Mouse (Mus musculus) intestine, embryonic 16.5 days (tissue): Measurements from ENCODE around the gene Itgb2l. TPM values are rescaled to one million over a fixed set of nuclear protein-coding genes. Genes with fewer than 3 reads are reported as not detected.
"Not testable (repeated sequence)": the region's sequence is repeated elsewhere in the genome, so short reads cannot be mapped to it uniquely, and the experiment has no call there.

Experiments used
- ATAC-seq: fragments of 200-750 bp; cut with Nextera tagmentation; 2 replicates; pipeline ENCODE4 v1.8.0; 2017; ENCODE audit warnings: moderate TSS enrichment, moderate library complexity
- H3K27ac ChIP-seq: fragments of 300-500 bp; sonication (generic); 2 replicates; pipeline ENCODE4 v1.5.1; 2014; ENCODE audit warnings: mild to moderate bottlenecking, low read length
- H3K27me3 ChIP-seq: fragments of 300-500 bp; sonication (generic); replicated peaks from 2 replicates; pipeline ENCODE4 v1.6.1; 2014; ENCODE audit warnings: low read length, control low read depth, mixed read lengths; ENCODE audit not compliant: control insufficient read depth, insufficient read depth
- H3K36me3 ChIP-seq: fragments of 300-500 bp; sonication (generic); 2 replicates; pipeline ENCODE4 v1.6.1; 2014; ENCODE audit warnings: low read length, control low read depth; ENCODE audit not compliant: control insufficient read depth, insufficient read depth
- H3K4me1 ChIP-seq: fragments of 300-500 bp; sonication (generic); 2 replicates; pipeline ENCODE4 v1.6.1; 2014; ENCODE audit warnings: low read length, control low read depth, mixed read lengths; ENCODE audit not compliant: control insufficient read depth, insufficient read depth
- H3K4me2 ChIP-seq: fragments of 300-500 bp; sonication (generic); 2 replicates; pipeline ENCODE4 v1.6.1; 2014; ENCODE audit warnings: low read depth, low read length, control low read depth
- H3K4me3 ChIP-seq: fragments of 300-500 bp; sonication (generic); 2 replicates; pipeline ENCODE4 v1.5.1; 2014; ENCODE audit warnings: mild to moderate bottlenecking, low read length
- H3K9ac ChIP-seq: fragments of 300-500 bp; sonication (generic); 2 replicates; pipeline ENCODE4 v1.6.1; 2014; ENCODE audit warnings: low read depth, low read length
- H3K9me3 ChIP-seq: fragments of 300-500 bp; sonication (generic); 2 replicates; pipeline ENCODE4 v1.6.1; 2016; ENCODE audit warnings: low read length, control low read depth; ENCODE audit not compliant: control insufficient read depth
- WGBS: fragments of 180-500 bp; shearing (Covaris S2); extraction: QIAGEN DNeasy Blood & Tissue Kit; methylation state at CpG from one replicate; pipeline ENCODE4 v1.1.7; 2014; 5-methylcytosine and 5-hydroxymethylcytosine counted together
- polyA plus RNA-seq: library from polyadenylated mRNA; unstranded; fragments of >200 nt; fragmentation: Nextera tagmentation; extraction: Ambion mirVana; gene quantifications from 2 replicates; pipeline ENCODE4 v1.2.1, GENCODE M21; 2015

Gene Itgb2l
- polyA plus RNA-seq, 1 experiment from 2014 or later, result 0.32 TPM

GRCm38 (mm10) chr16:96468011-96468410 lies 24.6 kb upstream of the Itgb2l start:
- Histone ChIP-seq H3K9ac (no peak overlapping the region), H3K4me3 (no peak overlapping the region), H3K4me1 (peaks cover 7% of the 10 kb centered on the region), H3K27ac (no peak overlapping the region), H3K9me3 (no peaks in the 10 kb centered on the region), H3K4me2 (no peak overlapping the region), H3K27me3 (no peaks in the 10 kb centered on the region; the same call in 1 of the 2 replicates), H3K36me3 (no peaks in the 10 kb centered on the region)
- no peak for ATAC-seq
- 56% methylated on average over 4 of the region's 4 CpGs for WGBS

- no peak within 1 kb of the TSS for H3K27ac ChIP-seq
- peaks cover 5% of the 10 kb centered on the region for H3K4me1 ChIP-seq
- no peak within 1 kb of the TSS for H3K4me2 ChIP-seq
- H3K4me3 ChIP-seq, result no peak within 1 kb of the TSS
- no peaks in the 10 kb centered on the region; the same call in 1 of the 2 replicates for H3K27me3 ChIP-seq
- H3K36me3 ChIP-seq, result no peaks in the 10 kb centered on the region
- ATAC-seq, result peak; percentile 36; the same call in 1 of the 2 replicates
- 12% methylated on average over 8 of the region's 8 CpGs for WGBS
- no peak within 1 kb of the TSS for H3K9ac ChIP-seq
- H3K9me3 ChIP-seq, result no peaks in the 10 kb centered on the region
These were observed 24.0 kb upstream of the Itgb2l start, which contains the start of gene Pcp4 for GRCm38 (mm10) chr16:96467445-96467844. TSS of gene Pcp4 (plus strand) at chr16:96467606.

DNA sequence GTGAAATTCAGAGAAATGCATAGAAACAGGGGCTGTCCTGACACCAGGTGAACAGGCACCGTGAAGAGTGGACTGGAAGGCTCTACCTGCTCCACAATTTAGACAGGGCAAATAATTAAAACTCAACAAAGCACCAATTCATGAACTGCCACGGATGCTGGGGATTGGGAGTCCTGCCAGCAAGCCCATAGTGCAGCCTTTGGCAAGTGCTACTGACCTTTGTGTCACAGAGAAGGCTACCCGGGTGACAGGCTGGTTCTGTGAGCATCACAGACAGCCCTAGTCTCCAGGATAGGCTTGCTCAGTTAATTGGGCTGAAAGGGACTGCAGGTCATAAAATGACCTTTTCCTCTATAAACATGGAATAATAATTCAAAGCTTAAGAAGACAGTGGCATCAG lies 17.4 kb upstream of the Itgb2l start:
- no peak for ATAC-seq
- Histone ChIP-seq H3K27ac (no peak overlapping the region), H3K4me3 (no peak overlapping the region), H3K9me3 (no peaks in the 10 kb centered on the region), H3K4me2 (no peak overlapping the region), H3K4me1 (no peaks in the 10 kb centered on the region), H3K27me3 (no peaks in the 10 kb centered on the region), H3K36me3 (no peaks in the 10 kb centered on the region), H3K9ac (no peak overlapping the region)
- 57% methylated on average over 3 of the region's 3 CpGs for WGBS

DNA sequence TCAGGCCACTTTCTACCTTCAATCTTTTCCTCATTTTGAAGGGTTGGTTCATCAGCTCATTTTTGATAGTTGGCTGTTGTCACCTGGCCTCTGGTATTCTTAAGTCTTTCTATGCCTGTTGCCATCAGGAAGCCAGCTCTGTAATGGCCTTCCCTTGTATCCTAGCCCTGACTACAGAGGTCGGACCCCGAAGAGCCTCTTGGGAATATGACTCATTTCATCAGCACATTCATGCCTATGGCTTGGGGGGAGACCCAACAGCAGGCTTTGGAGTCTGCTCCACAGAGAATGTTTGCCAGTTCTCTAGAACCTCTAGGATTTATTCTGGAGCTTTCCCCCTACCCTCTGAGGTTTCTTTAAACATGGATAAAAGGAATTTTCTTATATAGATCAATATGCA lies 15.9 kb upstream of the Itgb2l start:
- no peak overlapping the region for H3K9ac ChIP-seq
- H3K27me3 ChIP-seq, result no peaks in the 10 kb centered on the region
- WGBS, result 81% methylated on average over 2 of the region's 2 CpGs
- H3K4me2 ChIP-seq, result no peak overlapping the region
- H3K27ac ChIP-seq, result no peak overlapping the region
- no peaks in the 10 kb centered on the region for H3K36me3 ChIP-seq
- H3K4me3 ChIP-seq, result no peak overlapping the region
- no peak for ATAC-seq
- no peaks in the 10 kb centered on the region for H3K4me1 ChIP-seq
- no peaks in the 10 kb centered on the region for H3K9me3 ChIP-seq

DNA sequence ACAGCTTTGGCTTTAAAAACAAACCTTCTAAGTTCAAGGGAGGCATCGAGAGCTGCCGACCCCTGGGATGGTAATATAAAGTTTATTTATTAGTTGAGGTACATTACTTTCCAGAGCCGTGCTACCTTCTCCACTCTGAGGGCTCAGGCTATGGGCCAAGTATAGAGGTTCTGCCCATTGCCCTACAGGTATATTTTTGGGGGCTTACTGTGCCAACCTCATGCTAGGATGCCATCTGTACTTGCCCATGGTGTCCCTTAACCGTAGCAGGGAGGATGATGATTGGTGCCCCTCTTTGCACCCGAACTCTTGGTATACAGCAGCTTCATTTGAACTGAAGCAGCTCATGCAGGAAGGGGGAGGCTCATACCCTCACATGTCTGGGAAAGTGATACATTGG lies 14.2 kb upstream of the Itgb2l start:
- Histone ChIP-seq H3K9me3 (no peaks in the 10 kb centered on the region), H3K4me2 (no peak overlapping the region), H3K27me3 (no peaks in the 10 kb centered on the region), H3K9ac (no peak overlapping the region), H3K4me1 (no peaks in the 10 kb centered on the region), H3K4me3 (no peak overlapping the region), H3K27ac (no peak overlapping the region), H3K36me3 (no peaks in the 10 kb centered on the region)
- WGBS, result 71% methylated on average over 5 of the region's 5 CpGs
- ATAC-seq, result no peak

GRCm38 (mm10) chr16:96454086-96454485 lies 10.7 kb upstream of the Itgb2l start:
- H3K4me1 ChIP-seq, result no peaks in the 10 kb centered on the region
- no peaks in the 10 kb centered on the region for H3K36me3 ChIP-seq
- no peak for ATAC-seq
- no peaks in the 10 kb centered on the region for H3K9me3 ChIP-seq
- H3K9ac ChIP-seq, result no peak overlapping the region
- no peak overlapping the region for H3K27ac ChIP-seq
- no peaks in the 10 kb centered on the region for H3K27me3 ChIP-seq
- H3K4me3 ChIP-seq, result no peak overlapping the region
- no peak overlapping the region for H3K4me2 ChIP-seq

DNA sequence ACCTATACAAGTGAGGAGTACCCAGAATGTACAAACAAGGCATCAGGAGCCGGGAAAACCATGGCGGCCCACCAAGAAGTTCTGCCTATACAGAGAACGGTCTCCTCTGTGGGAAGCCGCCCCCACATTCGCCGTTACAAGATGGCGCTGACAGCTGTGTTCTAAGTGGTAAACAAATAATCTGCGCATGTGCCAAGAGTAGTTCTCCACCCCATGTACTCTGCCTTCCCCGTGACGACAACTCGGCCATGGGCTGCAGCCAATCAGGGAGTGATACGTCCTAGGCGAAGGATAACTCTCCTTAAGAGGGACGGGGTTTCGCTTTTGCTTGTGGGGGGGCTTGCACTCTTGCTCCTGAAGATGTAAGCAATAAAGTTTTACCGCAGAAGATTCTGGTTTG lies 7.5 kb upstream of the Itgb2l start:
- not testable (repeated sequence) for ATAC-seq, H3K27ac ChIP-seq, H3K4me2 ChIP-seq, H3K27me3 ChIP-seq, H3K9ac ChIP-seq, H3K36me3 ChIP-seq, H3K4me3 ChIP-seq, H3K4me1 ChIP-seq, H3K9me3 ChIP-seq
- 94% methylated on average over 13 of the region's 16 CpGs for WGBS

DNA sequence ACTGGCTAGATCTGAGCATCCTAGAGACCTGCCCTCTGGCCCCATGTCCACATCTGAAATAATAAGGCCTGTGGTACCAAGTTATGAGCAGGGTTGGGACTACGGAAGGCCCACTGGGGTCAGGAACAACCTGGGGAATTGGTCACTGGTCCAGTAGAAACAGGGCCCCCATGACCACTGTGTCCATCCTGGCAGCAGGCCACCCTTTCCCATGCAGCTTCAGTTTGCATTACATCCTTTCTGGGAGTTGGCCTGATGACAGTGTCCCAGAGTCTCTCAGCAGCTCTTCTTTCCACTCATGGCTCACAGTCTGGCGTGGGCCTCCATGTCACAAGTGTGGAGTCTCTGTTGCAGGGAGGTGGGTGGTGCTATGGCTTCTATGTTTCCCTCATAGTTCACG lies 1.6 kb downstream of the Itgb2l start:
- Histone ChIP-seq H3K36me3 (no peaks in the 10 kb centered on the region), H3K27ac (no peak overlapping the region), H3K4me2 (no peak overlapping the region), H3K9me3 (no peaks in the 10 kb centered on the region), H3K27me3 (no peaks in the 10 kb centered on the region), H3K4me1 (no peaks in the 10 kb centered on the region), H3K4me3 (no peak overlapping the region), H3K9ac (no peak overlapping the region)
- WGBS, result 94% methylated on average over 3 of the region's 3 CpGs
- no peak for ATAC-seq

DNA sequence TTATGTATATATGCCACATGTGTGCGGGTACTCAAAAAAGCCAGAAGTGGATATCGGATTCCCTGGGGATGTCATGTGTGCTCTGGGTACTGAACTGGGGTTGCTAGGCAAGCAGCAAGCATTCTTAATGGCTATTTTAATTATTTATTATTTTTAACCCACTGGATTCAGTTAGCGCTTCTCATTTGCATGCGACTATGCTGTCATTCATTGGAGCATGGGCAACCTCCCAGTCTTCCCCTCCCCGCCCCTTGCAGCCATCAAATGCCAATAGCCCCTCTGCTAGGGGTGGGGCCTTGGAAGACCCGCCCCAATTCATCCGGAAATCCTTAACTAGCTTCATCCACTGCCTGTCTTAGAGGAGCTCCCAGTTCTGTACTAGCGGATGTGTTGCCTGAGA lies 2.5 kb downstream of the Itgb2l start:
- Histone ChIP-seq H3K4me3 (no peak overlapping the region), H3K4me2 (no peak overlapping the region), H3K4me1 (no peaks in the 10 kb centered on the region), H3K36me3 (no peaks in the 10 kb centered on the region), H3K9me3 (no peaks in the 10 kb centered on the region), H3K27me3 (no peaks in the 10 kb centered on the region), H3K9ac (no peak overlapping the region), H3K27ac (no peak overlapping the region)
- ATAC-seq, result no peak
- WGBS, result 83% methylated on average over 8 of the region's 8 CpGs

DNA sequence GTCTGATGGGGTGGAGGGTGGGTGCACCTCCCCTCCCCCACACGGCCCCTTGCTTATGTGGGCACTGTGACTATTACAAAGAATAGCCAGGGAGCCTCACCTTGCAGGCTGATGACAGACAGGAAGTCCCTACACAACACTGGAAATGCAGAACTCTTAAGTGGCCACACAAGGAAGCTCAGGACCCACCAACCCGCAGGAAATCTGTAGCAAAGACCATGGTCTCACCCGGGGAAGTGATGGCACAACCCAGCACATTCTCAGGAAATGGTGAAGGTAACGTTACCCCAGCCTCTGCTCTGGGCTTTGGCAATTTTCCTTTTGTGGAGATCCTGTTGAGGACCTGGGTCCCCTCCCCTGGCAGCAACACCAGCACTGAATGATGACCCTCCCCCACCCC lies 3.7 kb downstream of the Itgb2l start:
- no peaks in the 10 kb centered on the region for H3K36me3 ChIP-seq
- no peak overlapping the region for H3K27ac ChIP-seq
- no peak overlapping the region for H3K4me3 ChIP-seq
- WGBS, result 61% methylated on average over 4 of the region's 4 CpGs
- no peaks in the 10 kb centered on the region for H3K27me3 ChIP-seq
- no peak for ATAC-seq
- H3K9me3 ChIP-seq, result no peaks in the 10 kb centered on the region
- H3K9ac ChIP-seq, result no peak overlapping the region
- no peak overlapping the region for H3K4me2 ChIP-seq
- H3K4me1 ChIP-seq, result no peaks in the 10 kb centered on the region
